8 mouse cellular contexts compared by ENCODE assay signal in the genomic region with DNA sequence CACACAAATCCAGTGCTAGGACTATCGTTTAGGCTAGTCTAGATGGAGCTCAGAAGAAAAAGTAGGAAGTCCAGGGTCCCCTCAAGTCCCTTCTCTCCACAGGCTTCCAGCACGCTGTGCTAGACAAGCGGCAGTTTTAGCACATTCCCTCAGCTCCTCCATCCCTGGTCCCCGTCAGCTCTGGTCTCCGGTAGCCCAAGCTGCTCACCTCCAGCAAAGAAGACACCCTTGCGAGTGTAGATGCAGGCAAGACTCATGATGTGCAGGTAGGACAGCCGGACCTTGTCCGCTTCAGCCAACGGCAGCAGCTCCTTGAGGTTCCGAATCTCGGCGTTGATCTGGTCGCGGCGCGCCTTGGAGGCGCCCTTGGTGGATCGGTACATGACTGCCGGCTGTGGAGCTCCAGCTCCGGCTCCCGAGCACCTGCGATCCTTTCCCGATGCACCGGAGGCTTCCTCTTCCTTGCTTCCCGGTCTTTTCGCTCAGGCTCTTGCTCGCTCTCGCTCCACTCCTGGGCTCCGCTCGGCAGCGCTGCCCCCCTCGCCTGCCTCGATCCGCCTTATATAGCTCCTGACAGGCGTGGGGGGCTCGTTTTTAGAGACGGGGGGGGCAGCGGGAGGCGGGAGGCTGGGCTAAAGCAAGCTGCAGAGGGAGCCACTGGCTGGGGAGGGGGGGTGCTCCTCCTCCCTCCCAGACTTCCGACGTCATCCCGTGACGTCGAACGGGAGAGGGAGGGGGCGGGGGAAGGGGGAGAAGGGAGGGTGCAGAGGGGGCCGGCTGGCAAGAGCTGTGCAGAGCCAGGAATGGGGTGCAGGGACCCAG. TPM values are rescaled to one million over a fixed set of nuclear protein-coding genes. Genes with fewer than 3 reads are reported as not detected.
A peak's percentile ranks its signal among the peaks of the same experiment; 100 is the strongest.
DNase-seq lines count a peak whose midpoint lies in the region; ATAC-seq and TF ChIP-seq lines count a peak whose summit lies in the region.

No protein-coding gene starts in this region.

- peak overlapping the region; percentile 69 for H3K4me2 ChIP-seq in forebrain, embryonic 13.5 days

- peak overlapping the region; percentile 70 for H3K9ac ChIP-seq in forebrain, embryonic 13.5 days

- intact Hi-C loops in gastrocnemius, postnatal 36 days (cut with DNase I), result no loop called here

- peak; percentile 85 for ATAC-seq in forebrain, embryonic 13.5 days

- H3K36me3 ChIP-seq in forebrain, embryonic 13.5 days (ENCODE audit: poor library complexity, severe bottlenecking), result no peaks in the 10 kb centered on the region

- peaks cover 35% of the 10 kb centered on the region for H3K4me1 ChIP-seq in forebrain, embryonic 13.5 days
- peaks cover 49% of the 10 kb centered on the region for H3K4me1 ChIP-seq in olfactory bulb, adult 2 months (ENCODE audit: control insufficient read depth, insufficient read depth, low read length)
- H3K4me1 ChIP-seq in lung, adult 2 months (ENCODE audit: control insufficient read depth, insufficient read depth, low read length), result no peaks in the 10 kb centered on the region

- H3K9me3 ChIP-seq in forebrain, embryonic 13.5 days (replicated peaks), result no peaks in the 10 kb centered on the region

- WGBS in forebrain, embryonic 13.5 days, result 16% methylated on average over 45 of the region's 47 CpGs
- WGBS in olfactory bulb, adult 2 months, result 4% methylated on average over 47 of the region's 47 CpGs
- WGBS in lung, adult 2 months, result 19% methylated on average over 47 of the region's 47 CpGs

- H3K27ac ChIP-seq in forebrain, embryonic 13.5 days, result peak overlapping the region; percentile 31; the same call in 1 of the 2 replicates
- peak overlapping the region; percentile 95 for H3K27ac ChIP-seq in olfactory bulb, adult 2 months (ENCODE audit: insufficient read depth, low read depth, low read length)

- DNase-seq in cerebellum, adult 9-10 months, result peak; percentile 82
- DNase-seq in layer of hippocampus, postnatal 14 days (ENCODE audit: low spot score in 2 of 2), result peak; percentile 75 to 78
- no peak for DNase-seq in gastrocnemius, postnatal 36 days
- DNase-seq in kidney, adult 18-20 months, result no peak
- no peak for DNase-seq in ovary, adult 18-20 months (ENCODE audit: low spot score)
- no peak for DNase-seq in lung, adult 2 months

- H3K4me3 ChIP-seq in forebrain, embryonic 13.5 days, result peak overlapping the region; percentile 46
- peak overlapping the region; percentile 81 for H3K4me3 ChIP-seq in olfactory bulb, adult 2 months (ENCODE audit: insufficient read depth, low read depth, low read length)
- no peak overlapping the region for H3K4me3 ChIP-seq in lung, adult 2 months (replicated peaks; ENCODE audit: extremely low read depth, low read depth, low read length)

- peaks cover 94% of the 10 kb centered on the region for H3K27me3 ChIP-seq in forebrain, embryonic 13.5 days

- TF ChIP-seq POLR2A in olfactory bulb, adult 2 months (IDR thresholded peaks at IDR 0.05; ENCODE audit: insufficient read depth, low read depth, low read length), result peak; percentile 100
- no peak for TF ChIP-seq POLR2A in lung, adult 2 months (IDR thresholded peaks at IDR 0.05; ENCODE audit: borderline replicate concordance, extremely low read depth, low read depth, low read length)

- TF ChIP-seq CTCF in olfactory bulb, adult 2 months (IDR thresholded peaks at IDR 0.05; ENCODE audit: insufficient read depth, low read depth, low read length), result no peak
- no peak for TF ChIP-seq CTCF in lung, adult 2 months (IDR thresholded peaks at IDR 0.05; ENCODE audit: insufficient read depth, low read length)

RNA-seq across cellular contexts. Expression of gene Npas4, which starts 0.5 kb away (rescaled TPM):
- 0.10 and 0.18 TPM in 2 replicates for polyA plus RNA-seq in forebrain, embryonic 13.5 days (2015; fragmentation: Nextera tagmentation; extraction: Ambion mirVana)
- total RNA-seq in layer of hippocampus, postnatal 14 days (2021), result 10 to 100 TPM in 1 of 2 experiments, 1 to 10 TPM in 1; 5.1 to 10.5 TPM
- polyA plus RNA-seq in olfactory bulb, adult 2 months (2012; ENCODE audit: insufficient read depth, insufficient read length, low replicate concordance, missing spikeins), result not detected in 2 replicates
- under 1 TPM in 1 of 2 experiments, not detected in 1; 0.07 TPM for total RNA-seq in gastrocnemius, postnatal 36 days (2021)
- polyA plus RNA-seq in lung, adult 2 months (2012; rRNA removed), result 0.54 and 0.93 TPM in 2 replicates

RNA-seq across cellular contexts. Expression of gene Mrpl11, which starts 27.7 kb away (rescaled TPM):
- 128 and 135 TPM in 2 replicates for polyA plus RNA-seq in forebrain, embryonic 13.5 days (2015; fragmentation: Nextera tagmentation; extraction: Ambion mirVana)
- total RNA-seq in layer of hippocampus, postnatal 14 days (2021), result 10 to 100 TPM; 58.9 to 60.7 TPM
- polyA plus RNA-seq in olfactory bulb, adult 2 months (2012; ENCODE audit: insufficient read depth, insufficient read length, low replicate concordance, missing spikeins), result not detected in 2 replicates
- 10 to 100 TPM; 56.3 to 58.7 TPM for total RNA-seq in gastrocnemius, postnatal 36 days (2021)
- 19.5 and 20.5 TPM in 2 replicates for polyA plus RNA-seq in lung, adult 2 months (2012; rRNA removed)

RNA-seq across cellular contexts. Expression of gene Slc29a2, which starts 34.0 kb away (rescaled TPM):
- polyA plus RNA-seq in forebrain, embryonic 13.5 days (2015; fragmentation: Nextera tagmentation; extraction: Ambion mirVana), result 6.9 and 8.3 TPM in 2 replicates
- total RNA-seq in layer of hippocampus, postnatal 14 days (2021), result 10 to 100 TPM; 16.8 to 17.3 TPM
- polyA plus RNA-seq in olfactory bulb, adult 2 months (2012; ENCODE audit: insufficient read depth, insufficient read length, low replicate concordance, missing spikeins), result not detected in 2 replicates
- 1 to 10 TPM; 5.9 to 6.9 TPM for total RNA-seq in gastrocnemius, postnatal 36 days (2021)
- polyA plus RNA-seq in lung, adult 2 months (2012; rRNA removed), result 4.3 and 5.9 TPM in 2 replicates

RNA-seq across cellular contexts. Expression of gene Peli3, which starts 46.7 kb away (rescaled TPM):
- 5.7 TPM in 2 replicates for polyA plus RNA-seq in forebrain, embryonic 13.5 days (2015; fragmentation: Nextera tagmentation; extraction: Ambion mirVana)
- total RNA-seq in layer of hippocampus, postnatal 14 days (2021), result 10 to 100 TPM; 16.3 to 16.8 TPM
- polyA plus RNA-seq in olfactory bulb, adult 2 months (2012; ENCODE audit: insufficient read depth, insufficient read length, low replicate concordance, missing spikeins), result not detected in 2 replicates
- 1 to 10 TPM; 1.3 to 1.4 TPM for total RNA-seq in gastrocnemius, postnatal 36 days (2021)
- polyA plus RNA-seq in lung, adult 2 months (2012; rRNA removed), result 5.5 and 5.8 TPM in 2 replicates

RNA-seq across cellular contexts. Expression of gene B4gat1, which starts 49.0 kb away (rescaled TPM):
- polyA plus RNA-seq in forebrain, embryonic 13.5 days (2015; fragmentation: Nextera tagmentation; extraction: Ambion mirVana), result 39.4 and 40.3 TPM in 2 replicates
- total RNA-seq in layer of hippocampus, postnatal 14 days (2021), result 100 to 1,000 TPM; 124 to 127 TPM
- not detected in 2 replicates for polyA plus RNA-seq in olfactory bulb, adult 2 months (2012; ENCODE audit: insufficient read depth, insufficient read length, low replicate concordance, missing spikeins)
- total RNA-seq in gastrocnemius, postnatal 36 days (2021), result 10 to 100 TPM; 20.5 to 20.8 TPM
- 38.0 and 38.7 TPM in 2 replicates for polyA plus RNA-seq in lung, adult 2 months (2012; rRNA removed)

Comparison
In these comparisons a context has a peak if more than half of its experiments do, and no peak if none do; other contexts are left out.
1. DNase-seq: peak in cerebellum, adult 9-10 months (single experiment) and layer of hippocampus, postnatal 14 days (2 of 2); none in gastrocnemius, postnatal 36 days (0 of 2), kidney, adult 18-20 months (single experiment), ovary, adult 18-20 months (single experiment) and lung, adult 2 months (single experiment).